Mouse (Mus musculus) intestine, postnatal 0 days (tissue): ENCODE measurements at regions not wholly inside any gene's neighbourhood (a gene's known extent, or its start where the extent isn't known, plus 50 kb on each side); places are given as distances from the start of the nearest gene placed in this dataset.

Source experiments
- ATAC-seq: fragments of 200-750 bp; cut with Nextera tagmentation; 2 replicates; pipeline ENCODE4 v1.8.0; 2017; ENCODE audit warnings: mild to moderate bottlenecking, moderate TSS enrichment, moderate library complexity
- H3K27ac ChIP-seq: fragments of 300-500 bp; sonication (generic); 2 replicates; pipeline ENCODE4 v1.5.1; 2014; ENCODE audit warnings: mild to moderate bottlenecking, low read depth, low read length, moderate library complexity
- H3K27me3 ChIP-seq: fragments of 300-500 bp; sonication (generic); replicated peaks from 2 replicates; pipeline ENCODE4 v1.6.1; 2014; ENCODE audit warnings: low read length, mixed read lengths; ENCODE audit not compliant: control insufficient read depth, insufficient read depth
- H3K36me3 ChIP-seq: fragments of 300-500 bp; sonication (generic); 2 replicates; pipeline ENCODE4 v1.6.1; 2014; ENCODE audit warnings: mild to moderate bottlenecking, moderate library complexity; ENCODE audit not compliant: control insufficient read depth, insufficient read depth
- H3K4me1 ChIP-seq: fragments of 300-500 bp; sonication (generic); replicated peaks from 2 replicates; pipeline ENCODE4 v1.6.1; 2014; ENCODE audit warnings: antibody characterized with exemption, low read length, mixed read lengths; ENCODE audit not compliant: control insufficient read depth, insufficient read depth
- H3K4me2 ChIP-seq: fragments of 300-500 bp; sonication (generic); replicated peaks from 2 replicates; pipeline ENCODE4 v1.6.1; 2014; ENCODE audit warnings: low read depth, mild to moderate bottlenecking, moderate library complexity
- H3K4me3 ChIP-seq: fragments of 300-500 bp; sonication (generic); 2 replicates; pipeline ENCODE4 v1.5.1; 2014; ENCODE audit warnings: low read depth, low read length
- H3K9ac ChIP-seq: fragments of 300-500 bp; sonication (generic); 2 replicates; pipeline ENCODE4 v1.6.1; 2014; ENCODE audit warnings: mild to moderate bottlenecking, low read depth, low read length
- H3K9me3 ChIP-seq: fragments of 300-500 bp; sonication (generic); 2 replicates; pipeline ENCODE4 v1.6.1; 2016; ENCODE audit warnings: mixed run types; ENCODE audit not compliant: control insufficient read depth
- CTCF ChIP-seq: sonication (generic); IDR thresholded peaks from 2 replicates; pipeline ENCODE4 v1.5.1; 2016; ENCODE audit warnings: low read depth, mild to moderate bottlenecking, control low read depth, antibody characterized with exemption, moderate library complexity
- WGBS: fragments of 180-500 bp; shearing (Covaris S2); extraction: QIAGEN DNeasy Blood & Tissue Kit; methylation state at CpG from one replicate; pipeline ENCODE4 v1.1.7; 2014; 5-methylcytosine and 5-hydroxymethylcytosine counted together

DNA sequence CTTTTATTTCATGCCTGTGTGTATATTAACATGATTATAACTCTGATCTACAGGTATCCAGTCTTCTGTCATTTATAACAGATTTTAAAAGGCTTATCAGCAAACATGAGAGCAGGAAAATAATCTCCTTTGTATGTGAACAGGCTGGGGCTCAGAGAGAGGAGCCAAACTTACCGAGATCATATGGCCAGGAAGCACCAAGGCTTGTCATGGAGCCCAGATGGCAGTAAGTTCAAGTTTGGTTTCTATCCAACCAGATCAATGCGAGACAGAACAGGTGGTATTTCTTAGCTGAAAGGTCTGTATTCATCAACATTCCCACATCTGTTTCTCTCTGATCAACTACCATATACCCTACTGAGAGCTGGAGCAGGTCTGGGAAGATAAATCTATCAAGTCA lies 96.1 kb upstream of the Tnc start:
- Histone ChIP-seq H3K27ac (no peak overlapping the region), H3K36me3 (no peaks in the 10 kb centered on the region), H3K4me1 (no peaks in the 10 kb centered on the region), H3K4me3 (no peak overlapping the region), H3K27me3 (no peaks in the 10 kb centered on the region), H3K9me3 (no peaks in the 10 kb centered on the region), H3K9ac (no peak overlapping the region), H3K4me2 (no peak overlapping the region)
- no peak for TF ChIP-seq CTCF
- 60% methylated on average over 2 of the region's 2 CpGs for WGBS
- ATAC-seq: no peak

DNA sequence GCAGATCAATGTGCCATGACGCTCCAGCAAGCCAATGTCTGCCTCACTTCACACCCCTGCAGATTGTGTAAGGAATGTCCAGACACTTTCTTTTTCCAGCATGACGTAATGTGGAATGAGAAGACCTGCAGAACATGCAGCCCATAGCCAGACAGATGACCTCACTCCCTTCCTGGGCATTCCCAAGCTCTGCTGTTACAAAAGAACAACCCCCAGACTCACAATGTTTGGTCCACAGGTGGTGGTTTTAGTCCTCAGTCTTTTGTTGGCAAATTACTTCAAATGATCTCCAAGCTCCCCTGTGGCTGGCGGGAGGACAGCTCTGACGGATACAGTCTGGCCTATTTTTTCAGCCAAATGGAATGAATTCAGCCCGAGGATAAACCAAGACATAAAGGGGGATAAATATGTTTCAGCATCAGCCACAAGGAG lies 95.6 kb upstream of the Tnc start:
- WGBS: 68% methylated on average over 5 of the region's 5 CpGs
- no peaks in the 10 kb centered on the region for H3K9me3 ChIP-seq
- H3K36me3 ChIP-seq: no peaks in the 10 kb centered on the region
- 0 out of 2 replicates have a peak, but pooled peaks have one; percentile 2 for TF ChIP-seq CTCF
- no peak overlapping the region for H3K27ac ChIP-seq
- no peaks in the 10 kb centered on the region for H3K27me3 ChIP-seq
- no peaks in the 10 kb centered on the region for H3K4me1 ChIP-seq
- H3K4me3 ChIP-seq: no peak overlapping the region
- no peak overlapping the region for H3K9ac ChIP-seq
- ATAC-seq: no peak
- H3K4me2 ChIP-seq: no peak overlapping the region

DNA sequence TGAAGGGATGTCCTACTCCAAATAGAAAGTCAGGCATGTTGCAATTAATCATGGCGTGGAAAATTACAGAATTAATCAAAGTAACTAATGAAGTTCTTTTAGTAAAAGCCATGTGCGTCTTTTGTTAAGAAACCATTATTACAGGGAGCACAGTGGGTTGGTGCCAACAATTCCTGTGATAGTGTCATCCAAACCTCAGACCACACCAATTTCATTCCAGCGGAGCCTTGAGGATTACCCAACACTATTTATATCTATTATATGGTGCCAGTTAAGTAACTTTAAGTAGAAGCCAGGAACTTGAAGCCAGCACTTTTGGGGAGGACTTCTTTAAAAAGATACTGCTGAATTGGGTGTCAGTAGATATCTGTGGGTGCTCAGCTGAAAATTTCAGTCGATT lies 93.0 kb upstream of the Tnc start:
- H3K4me1 ChIP-seq: no peaks in the 10 kb centered on the region
- WGBS: 89% methylated on average over 4 of the region's 4 CpGs

DNA sequence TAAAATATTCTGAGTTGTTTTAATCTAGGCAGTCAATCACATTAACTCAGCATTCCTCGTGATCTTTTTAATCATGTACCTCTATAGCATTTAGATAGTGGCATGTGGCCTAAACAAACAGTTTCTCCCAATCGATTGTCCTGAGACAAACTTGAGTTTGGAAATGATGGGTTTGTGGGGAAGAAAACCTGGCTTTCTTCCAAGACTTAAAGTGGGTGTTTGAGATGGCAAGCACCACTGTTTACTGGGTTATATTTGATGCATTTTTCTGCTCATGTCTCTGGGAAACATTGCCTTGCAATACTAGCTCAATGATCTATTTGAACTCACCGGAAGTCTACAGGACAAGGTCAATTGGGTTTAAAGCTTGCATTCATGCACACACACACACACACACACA lies 88.2 kb upstream of the Tnc start:
- Histone ChIP-seq H3K9ac (no peak overlapping the region), H3K36me3 (no peaks in the 10 kb centered on the region), H3K9me3 (no peaks in the 10 kb centered on the region), H3K27ac (no peak overlapping the region), H3K27me3 (no peaks in the 10 kb centered on the region), H3K4me1 (no peaks in the 10 kb centered on the region), H3K4me3 (no peak overlapping the region), H3K4me2 (no peak overlapping the region)
- ATAC-seq: no peak
- no peak for TF ChIP-seq CTCF
- 53% methylated on average over 3 of the region's 3 CpGs for WGBS

More for the DNA sequence above, 93.0 kb upstream of the Tnc start:
- H3K27me3 ChIP-seq: no peaks in the 10 kb centered on the region
- no peak for ATAC-seq
- no peak overlapping the region for H3K4me3 ChIP-seq
- H3K4me2 ChIP-seq: no peak overlapping the region
- H3K36me3 ChIP-seq: no peaks in the 10 kb centered on the region
- H3K27ac ChIP-seq: no peak overlapping the region
- H3K9ac ChIP-seq: no peak overlapping the region
- TF ChIP-seq CTCF: no peak
- no peaks in the 10 kb centered on the region for H3K9me3 ChIP-seq

DNA sequence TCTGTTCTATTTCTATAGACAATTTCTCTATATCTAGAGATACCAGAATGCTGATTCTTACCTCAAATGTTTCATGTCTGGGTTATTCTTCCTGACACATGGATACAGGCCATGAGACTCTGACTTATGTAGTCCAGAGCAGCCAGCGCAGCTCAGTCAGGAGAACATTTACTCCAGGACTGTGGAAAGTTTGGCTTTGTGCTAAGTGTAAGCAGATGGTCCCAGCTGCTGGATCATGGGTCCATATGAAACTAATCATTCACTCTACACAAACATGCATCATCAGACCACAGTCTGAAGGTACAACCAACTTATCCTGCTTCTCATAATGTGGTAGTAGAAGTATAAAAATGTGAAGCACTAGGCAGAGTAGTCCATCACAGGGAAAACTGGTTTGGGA lies 82.5 kb upstream of the Tnc start:
- Histone ChIP-seq H3K4me3 (no peak overlapping the region), H3K4me1 (no peaks in the 10 kb centered on the region), H3K4me2 (no peak overlapping the region), H3K9ac (no peak overlapping the region), H3K27ac (no peak overlapping the region), H3K27me3 (no peaks in the 10 kb centered on the region), H3K36me3 (no peaks in the 10 kb centered on the region), H3K9me3 (no peaks in the 10 kb centered on the region)
- no peak for TF ChIP-seq CTCF
- ATAC-seq: no peak
- WGBS: 57% methylated on average over 1 of the region's 1 CpGs

DNA sequence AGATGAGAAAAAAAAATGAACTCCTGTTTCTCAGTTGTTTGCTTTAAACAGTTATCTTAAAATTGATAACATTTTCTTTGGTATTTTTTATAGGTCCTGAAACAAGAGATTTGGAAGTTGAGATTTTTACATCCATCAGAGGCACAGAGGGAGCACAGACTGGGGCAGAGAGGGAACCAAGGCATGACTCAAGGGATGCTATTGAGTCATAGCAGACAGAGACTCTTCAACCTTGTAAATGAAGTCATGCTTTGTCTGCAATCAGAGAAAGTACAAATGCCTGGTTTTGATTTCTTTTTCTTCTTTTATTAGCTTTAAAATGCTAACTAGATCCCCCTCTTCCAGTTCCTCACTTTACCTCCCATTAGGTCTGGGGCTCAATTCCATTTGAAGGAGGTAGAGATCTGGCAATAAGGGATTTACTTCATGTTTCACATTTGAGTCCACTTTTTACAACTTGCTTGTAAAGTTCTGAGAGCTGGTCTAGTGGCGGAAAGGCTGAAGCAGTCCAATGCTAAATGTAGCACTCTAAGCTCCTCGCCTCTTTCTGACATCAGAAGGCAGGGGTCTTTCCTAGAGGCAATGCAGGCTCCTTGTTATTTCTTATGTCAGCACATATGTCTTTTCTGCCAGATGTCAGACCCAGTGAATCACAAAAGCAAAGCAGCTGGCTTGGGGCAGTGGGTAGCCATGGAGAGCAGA lies 77.7 kb upstream of the Tnc start:
- no peak for ATAC-seq
- 87% methylated on average over 2 of the region's 2 CpGs for WGBS
- TF ChIP-seq CTCF: no peak
- H3K4me2 ChIP-seq: no peak overlapping the region
- H3K4me3 ChIP-seq: no peak overlapping the region
- H3K4me1 ChIP-seq: no peaks in the 10 kb centered on the region
- H3K27ac ChIP-seq: no peak overlapping the region
- no peaks in the 10 kb centered on the region for H3K27me3 ChIP-seq
- no peaks in the 10 kb centered on the region for H3K36me3 ChIP-seq
- no peak overlapping the region for H3K9ac ChIP-seq
- no peaks in the 10 kb centered on the region for H3K9me3 ChIP-seq
